Comparison of ENCODE assay signal across 8 mouse cellular contexts in genomic region chr11:89024181-89024881, GRCm38 (mm10). TPM values are rescaled to one million over a fixed set of nuclear protein-coding genes. Genes with fewer than 3 reads are reported as not detected.
A peak's percentile ranks its signal among the peaks of the same experiment; 100 is the strongest.
DNase-seq lines count a peak whose midpoint lies in the region; ATAC-seq and TF ChIP-seq lines count a peak whose summit lies in the region.

No protein-coding gene starts in this region.

- 0 out of 2 replicates have a peak, but pooled peaks cover 7% of the 10 kb centered on the region for H3K4me1 ChIP-seq in hindbrain, embryonic 15.5 days (replicated peaks)
- H3K4me1 ChIP-seq in liver, adult 2 months (ENCODE audit: control insufficient read depth, insufficient read depth, low read length) = peaks cover 14% of the 10 kb centered on the region
- H3K4me1 ChIP-seq in neural tube, embryonic 15.5 days = no peaks in the 10 kb centered on the region

- no peak for TF ChIP-seq POLR2A in liver, adult 2 months (IDR thresholded peaks at IDR 0.05; ENCODE audit: extremely low read depth, insufficient read depth, low read length)

- no peaks in the 10 kb centered on the region for H3K27me3 ChIP-seq in hindbrain, embryonic 15.5 days
- no peaks in the 10 kb centered on the region for H3K27me3 ChIP-seq in liver, adult 2 months (ENCODE audit: control insufficient read depth, insufficient read depth, low read length)
- no peaks in the 10 kb centered on the region for H3K27me3 ChIP-seq in neural tube, embryonic 15.5 days (replicated peaks)

- no peak overlapping the region for H3K4me2 ChIP-seq in hindbrain, embryonic 15.5 days
- H3K4me2 ChIP-seq in neural tube, embryonic 15.5 days = no peak overlapping the region

- TF ChIP-seq CTCF in liver, adult 2 months (IDR thresholded peaks at IDR 0.05; ENCODE audit: low read depth, low read length) = no peak

- 54% methylated on average over 11 of the region's 11 CpGs for WGBS in hindbrain, embryonic 15.5 days
- WGBS in liver, adult 2 months = 2% methylated on average over 11 of the region's 11 CpGs
- WGBS in neural tube, embryonic 15.5 days = 52% methylated on average over 11 of the region's 11 CpGs

- no peak overlapping the region for H3K9ac ChIP-seq in hindbrain, embryonic 15.5 days
- peak overlapping the region; percentile 64 for H3K9ac ChIP-seq in liver, adult 2 months (ENCODE audit: low read depth, low read length)
- H3K9ac ChIP-seq in neural tube, embryonic 15.5 days (replicated peaks) = no peak overlapping the region

- no peaks in the 10 kb centered on the region for H3K9me3 ChIP-seq in hindbrain, embryonic 15.5 days
- H3K9me3 ChIP-seq in neural tube, embryonic 15.5 days (replicated peaks) = no peaks in the 10 kb centered on the region

- H3K79me2 ChIP-seq in liver, adult 2 months (ENCODE audit: control insufficient read depth, insufficient read depth, low read length) = no peaks in the 10 kb centered on the region

- ATAC-seq in hindbrain, embryonic 15.5 days (ENCODE audit: low FRiP score, low read depth) = peak; percentile 54; the same call in 1 of the 2 replicates
- ATAC-seq in neural tube, embryonic 15.5 days (ENCODE audit: low FRiP score) = peak; percentile 31; the same call in 1 of the 2 replicates

- H3K4me3 ChIP-seq in hindbrain, embryonic 15.5 days = no peak overlapping the region
- peak overlapping the region; percentile 29; the same call in 1 of the 2 replicates for H3K4me3 ChIP-seq in liver, adult 2 months (ENCODE audit: insufficient read depth, low read depth, low read length)
- no peak overlapping the region for H3K4me3 ChIP-seq in neural tube, embryonic 15.5 days (replicated peaks)

- H3K27ac ChIP-seq in hindbrain, embryonic 15.5 days (replicated peaks) = 0 out of 2 replicates have a peak overlapping the region, but pooled peaks have one; percentile 14
- peak overlapping the region; percentile 92 for H3K27ac ChIP-seq in liver, adult 2 months (replicated peaks; ENCODE audit: insufficient read depth, low read depth, low read length)
- peak overlapping the region; percentile 6; the same call in 1 of the 2 replicates for H3K27ac ChIP-seq in neural tube, embryonic 15.5 days (replicated peaks)

- DNase-seq in layer of hippocampus, adult 9-10 months (ENCODE audit: low spot score) = peak; percentile 24
- no peak for DNase-seq in layer of hippocampus, postnatal 36 days
- peak; percentile 93 for DNase-seq in adrenal gland, adult 2 months
- peak; percentile 34 to 45 for DNase-seq in gastrocnemius, adult 8-10 months (ENCODE audit: low spot score in 2 of 2)
- peak; percentile 94 for DNase-seq in liver, adult 2 months (ENCODE audit: extremely low read depth, low read depth, low spot score)
- peak; percentile 74 for DNase-seq in urinary bladder, postnatal 25 days (ENCODE audit: low spot score)

- no peaks in the 10 kb centered on the region for H3K36me3 ChIP-seq in hindbrain, embryonic 15.5 days
- peaks cover 7% of the 10 kb centered on the region; the same call in 1 of the 2 replicates for H3K36me3 ChIP-seq in liver, adult 2 months (ENCODE audit: control insufficient read depth, insufficient read depth, low read length)
- H3K36me3 ChIP-seq in neural tube, embryonic 15.5 days = no peaks in the 10 kb centered on the region

RNA-seq across cellular contexts. Expression of gene Trim25, which starts 25.2 kb away (rescaled TPM):
- total RNA-seq in layer of hippocampus, postnatal 36 days (2021) = 1 to 10 TPM; 3.4 to 4.5 TPM
- 100 to 1,000 TPM in 1 of 2 experiments, 10 to 100 TPM in 1; 87.4 to 180 TPM for total RNA-seq in adrenal gland, adult 2 months (2021)
- polyA plus RNA-seq in adrenal gland, adult 2 months (2012; rRNA removed) = 181 and 270 TPM in 2 replicates
- total RNA-seq in gastrocnemius, adult 8-10 months (2022) = 1 to 10 TPM; 4.1 to 8.3 (median 6.0) TPM
- polyA plus RNA-seq in hindbrain, embryonic 15.5 days (2015; fragmentation: Nextera tagmentation; extraction: Ambion mirVana) = 5.1 and 5.4 TPM in 2 replicates
- total RNA-seq in liver, adult 2 months (2014; rRNA removed) = 16.2 and 24.1 TPM in 2 replicates
- 29.3 and 32.1 TPM in 2 replicates for polyA plus RNA-seq in liver, adult 2 months (2012; rRNA removed)
- polyA plus RNA-seq in neural tube, embryonic 15.5 days (2015; fragmentation: Nextera tagmentation; extraction: Ambion mirVana) = 5.5 and 13.7 TPM in 2 replicates

RNA-seq across cellular contexts. Expression of gene Dgke, which starts 42.3 kb away (rescaled TPM):
- 10 to 100 TPM; 44.1 to 44.9 TPM for total RNA-seq in layer of hippocampus, postnatal 36 days (2021)
- 10 to 100 TPM; 11.0 to 11.3 TPM for total RNA-seq in adrenal gland, adult 2 months (2021)
- 7.8 TPM in 2 replicates for polyA plus RNA-seq in adrenal gland, adult 2 months (2012; rRNA removed)
- 1 to 10 TPM; 2.1 to 3.6 (median 2.9) TPM for total RNA-seq in gastrocnemius, adult 8-10 months (2022)
- 17.2 and 17.3 TPM in 2 replicates for polyA plus RNA-seq in hindbrain, embryonic 15.5 days (2015; fragmentation: Nextera tagmentation; extraction: Ambion mirVana)
- 0.74 and 1.1 TPM in 2 replicates for total RNA-seq in liver, adult 2 months (2014; rRNA removed)
- polyA plus RNA-seq in liver, adult 2 months (2012; rRNA removed) = 0.49 and 0.69 TPM in 2 replicates
- polyA plus RNA-seq in neural tube, embryonic 15.5 days (2015; fragmentation: Nextera tagmentation; extraction: Ambion mirVana) = 16.0 and 17.5 TPM in 2 replicates

RNA-seq across cellular contexts. Expression of gene Gm525, which starts 49.3 kb away (rescaled TPM):
- not detected for total RNA-seq in layer of hippocampus, postnatal 36 days (2021)
- not detected for total RNA-seq in adrenal gland, adult 2 months (2021)
- polyA plus RNA-seq in adrenal gland, adult 2 months (2012; rRNA removed) = 0.26 and 0.58 TPM in 2 replicates
- total RNA-seq in gastrocnemius, adult 8-10 months (2022) = not detected
- not detected in 2 replicates for polyA plus RNA-seq in hindbrain, embryonic 15.5 days (2015; fragmentation: Nextera tagmentation; extraction: Ambion mirVana)
- total RNA-seq in liver, adult 2 months (2014; rRNA removed) = not detected in 2 replicates
- not detected in 2 replicates for polyA plus RNA-seq in liver, adult 2 months (2012; rRNA removed)
- polyA plus RNA-seq in neural tube, embryonic 15.5 days (2015; fragmentation: Nextera tagmentation; extraction: Ambion mirVana) = 9.3 TPM in 1 of 2 replicates, not detected in the other

RNA-seq across cellular contexts. Expression of gene Coil, which starts 54.3 kb away (rescaled TPM):
- total RNA-seq in layer of hippocampus, postnatal 36 days (2021) = 10 to 100 TPM; 17.5 to 19.4 TPM
- total RNA-seq in adrenal gland, adult 2 months (2021) = 1 to 10 TPM; 8.4 to 9.6 TPM
- 4.2 and 4.8 TPM in 2 replicates for polyA plus RNA-seq in adrenal gland, adult 2 months (2012; rRNA removed)
- total RNA-seq in gastrocnemius, adult 8-10 months (2022) = 1 to 10 TPM; 4.1 to 5.7 (median 4.4) TPM
- 29.7 and 29.8 TPM in 2 replicates for polyA plus RNA-seq in hindbrain, embryonic 15.5 days (2015; fragmentation: Nextera tagmentation; extraction: Ambion mirVana)
- 2.6 and 2.7 TPM in 2 replicates for total RNA-seq in liver, adult 2 months (2014; rRNA removed)
- 1.6 and 2.7 TPM in 2 replicates for polyA plus RNA-seq in liver, adult 2 months (2012; rRNA removed)
- 26.0 and 28.5 TPM in 2 replicates for polyA plus RNA-seq in neural tube, embryonic 15.5 days (2015; fragmentation: Nextera tagmentation; extraction: Ambion mirVana)

RNA-seq across cellular contexts. Expression of gene Elobl, which starts 57.6 kb away (rescaled TPM):
- total RNA-seq in layer of hippocampus, postnatal 36 days (2021) = not detected
- not detected for total RNA-seq in adrenal gland, adult 2 months (2021)
- polyA plus RNA-seq in adrenal gland, adult 2 months (2012; rRNA removed) = 0.17 TPM in 1 of 2 replicates, not detected in the other
- not detected for total RNA-seq in gastrocnemius, adult 8-10 months (2022)
- not detected in 2 replicates for polyA plus RNA-seq in hindbrain, embryonic 15.5 days (2015; fragmentation: Nextera tagmentation; extraction: Ambion mirVana)
- not detected in 2 replicates for total RNA-seq in liver, adult 2 months (2014; rRNA removed)
- 1.2 TPM in 1 of 2 replicates, not detected in the other for polyA plus RNA-seq in liver, adult 2 months (2012; rRNA removed)
- not detected in 2 replicates for polyA plus RNA-seq in neural tube, embryonic 15.5 days (2015; fragmentation: Nextera tagmentation; extraction: Ambion mirVana)

Comparison
In these comparisons a context has a peak if more than half of its experiments do, and no peak if none do; other contexts are left out.
1. DNase-seq: peak in layer of hippocampus, adult 9-10 months (single experiment), adrenal gland, adult 2 months (single experiment), gastrocnemius, adult 8-10 months (2 of 2), liver, adult 2 months (single experiment) and urinary bladder, postnatal 25 days (single experiment); none in layer of hippocampus, postnatal 36 days (0 of 2).
2. H3K27ac ChIP-seq: peak in every context shown above with its lines; median percentile 92 in liver, adult 2 months; 14 in hindbrain, embryonic 15.5 days; 6 in neural tube, embryonic 15.5 days.